Mouse (Mus musculus) neutrophil, adult 5-6 weeks (primary cell): ENCODE measurements around the gene Lce1a1. TPM values are rescaled to one million over a fixed set of nuclear protein-coding genes. Genes with fewer than 3 reads are reported as not detected.

Source experiments
- ATAC-seq: fragments of 151-379, 151-347 bp; 2 replicates; pipeline ENCODE4 v1.8.0; 2017; ENCODE audit warnings: mild to moderate bottlenecking, moderate TSS enrichment; ENCODE audit not compliant: insufficient number of reproducible peaks, poor library complexity, low FRiP score, severe bottlenecking; ENCODE audit errors: extremely low read depth
- total RNA-seq: library from RNA; stranded (forward); fragments of 200-1000 nt; gene quantifications from 2 replicates; pipeline ENCODE4 v1.2.3, GENCODE M21; 2017

The Lce1a1 gene
- not detected in 2 replicates for total RNA-seq

GRCm38 (mm10) chr3:92648207-92648606 lies at the start of gene Lce1a1:
Lce1a1 (minus strand) TSS chr3:92648307.
- no peak for ATAC-seq

GRCm38 (mm10) chr3:92694613-92695012 lies 46.5 kb upstream of the Lce1a1 start:
- no peak for ATAC-seq

- ATAC-seq, result no peak
Measured at GRCm38 (mm10) chr3:92691688-92692087, 43.6 kb upstream of the Lce1a1 start.

GRCm38 (mm10) chr3:92689154-92689553 lies 41.0 kb upstream of the Lce1a1 start:
- peak; percentile 48; the same call in 1 of the 2 replicates for ATAC-seq

- no peak for ATAC-seq
Measured at GRCm38 (mm10) chr3:92687110-92687509, 39.0 kb upstream of the Lce1a1 start, which contains the start of gene Lce1d. Lce1d (minus strand) TSS chr3:92687210.

- no peak for ATAC-seq
Measured at GRCm38 (mm10) chr3:92678947-92679346, 30.8 kb upstream of the Lce1a1 start, which contains the start of gene Lce1c. Lce1c (plus strand) TSS chr3:92679247.

GRCm38 (mm10) chr3:92670215-92670614 lies 22.1 kb upstream of the Lce1a1 start, which contains the start of gene Lce1a2:
Lce1a2 (minus strand) TSS chr3:92670315.
- no peak for ATAC-seq

GRCm38 (mm10) chr3:92656826-92657225 lies 8.7 kb upstream of the Lce1a1 start, which contains the start of gene Lce1b:
Lce1b (minus strand) TSS chr3:92656926.
- ATAC-seq, result no peak

GRCm38 (mm10) chr3:92639854-92640253 lies 8.3 kb downstream of the Lce1a1 start:
- ATAC-seq, result no peak

- no peak for ATAC-seq
Measured at GRCm38 (mm10) chr3:92638653-92638991, 9.5 kb downstream of the Lce1a1 start.

- ATAC-seq, result no peak
Measured at GRCm38 (mm10) chr3:92637745-92638652, 10.1 kb downstream of the Lce1a1 start.

- no peak for ATAC-seq
Measured at GRCm38 (mm10) chr3:92621560-92621959, 26.5 kb downstream of the Lce1a1 start, which contains the start of gene Lce6a. Lce6a (minus strand) TSS chr3:92621660.

GRCm38 (mm10) chr3:92609804-92610203 lies 38.3 kb downstream of the Lce1a1 start:
- ATAC-seq, result no peak

GRCm38 (mm10) chr3:92607392-92607791 lies 40.7 kb downstream of the Lce1a1 start, which contains the start of gene 2210017I01Rik:
2210017I01Rik (minus strand) TSS chr3:92607492.
- no peak for ATAC-seq

GRCm38 (mm10) chr3:92602169-92602568 lies 45.9 kb downstream of the Lce1a1 start:
- no peak for ATAC-seq

- ATAC-seq, result no peak
Measured at GRCm38 (mm10) chr3:92600456-92600855, 47.7 kb downstream of the Lce1a1 start.

GRCm38 (mm10) chr3:92599973-92600372 lies 48.1 kb downstream of the Lce1a1 start:
- no peak for ATAC-seq

GRCm38 (mm10) chr3:92598429-92598828 lies 49.7 kb downstream of the Lce1a1 start:
- no peak for ATAC-seq
